Mouse (Mus musculus): ENCODE measurements around the gene C87436.

GRCm38 (mm10) chr6:86509866-86510200, 71.7 kb downstream of the C87436 start:
- TF ChIP-seq CTCF (IDR thresholded peaks at IDR 0.05; ENCODE audit: insufficient read depth, low read depth, low read length) (no peak), POLR2A (IDR thresholded peaks at IDR 0.05; ENCODE audit: insufficient read depth, low read depth, low read length) (no peak)
